Mouse (Mus musculus) MEL (cell line): ENCODE data around the gene Btbd16. TPM values are rescaled to one million over a fixed set of nuclear protein-coding genes. Genes with fewer than 3 reads are reported as not detected.

Source experiments
- DNase-seq: peaks from one replicate; pipeline ENCODE4 v3.0.0; 2011; ENCODE audit warnings: low read depth, low spot score
- H3K27ac ChIP-seq: 2 replicates; pipeline ENCODE4 v1.5.1; 2012; ENCODE audit warnings: low read depth, mild to moderate bottlenecking, control low read depth, low read length, moderate library complexity; ENCODE audit not compliant: control insufficient read depth
- H3K27me3 ChIP-seq, 2 experiments: fragments of 150-350 bp in 1 of 2; sonication (generic) in 1 of 2; 2 replicates each; pipeline ENCODE4 v1.6.1; 2012; ENCODE audit warnings: low read length in 2 of 2, mild to moderate bottlenecking in 2 of 2, improper control_type of control experiment in 1 of 2, moderate library complexity in 1 of 2; ENCODE audit not compliant: insufficient read depth in 2 of 2, control insufficient read depth in 1 of 2
- H3K36me3 ChIP-seq, 2 experiments: 2 replicates each; pipeline ENCODE4 v1.6.1; 2012 to 2014; ENCODE audit warnings: low read length in 2 of 2, improper control_type of control experiment in 1 of 2, inconsistent platforms in 1 of 2, mild to moderate bottlenecking in 1 of 2; ENCODE audit not compliant: insufficient read depth in 2 of 2, control insufficient read depth in 1 of 2
- H3K4me1 ChIP-seq, 2 experiments: fragments of 150-350 bp in 1 of 2; sonication (generic) in 1 of 2; 2 replicates each; pipeline ENCODE4 v1.6.1; 2012; ENCODE audit warnings: low read length in 2 of 2, improper control_type of control experiment in 1 of 2, mild to moderate bottlenecking in 1 of 2; ENCODE audit not compliant: insufficient read depth in 2 of 2, control insufficient read depth in 1 of 2
- H3K4me3 ChIP-seq, 2 experiments: fragments of 150-350 bp in 1 of 2; sonication (generic) in 1 of 2; 2 replicates each; pipeline ENCODE4 v1.5.1; 2012; ENCODE audit warnings: low read depth in 2 of 2, low read length in 2 of 2, mild to moderate bottlenecking in 2 of 2, moderate library complexity in 2 of 2, control low read depth in 1 of 2, improper control_type of control experiment in 1 of 2; ENCODE audit not compliant: control insufficient read depth in 1 of 2, insufficient read depth in 1 of 2
- H3K79me2 ChIP-seq: 2 replicates; pipeline ENCODE4 v1.6.1; 2012; ENCODE audit warnings: mild to moderate bottlenecking, low read length, moderate library complexity; ENCODE audit not compliant: control insufficient read depth, poor library complexity, insufficient read depth
- H3K9ac ChIP-seq: 2 replicates; pipeline ENCODE4 v1.6.1; 2012; ENCODE audit warnings: low read depth, mild to moderate bottlenecking, control low read depth, low read length, moderate library complexity; ENCODE audit not compliant: control insufficient read depth, poor library complexity, severe bottlenecking
- H3K9me3 ChIP-seq: fragments of 150-350 bp; sonication (generic); replicated peaks from 2 replicates; pipeline ENCODE4 v1.6.1; 2012; ENCODE audit warnings: mild to moderate bottlenecking, low read length, improper control_type of control experiment, moderate library complexity; ENCODE audit not compliant: insufficient read depth
- ETS1 ChIP-seq: IDR thresholded peaks from 2 replicates; pipeline ENCODE4 v1.6.1; 2012; ENCODE audit warnings: low read depth, mild to moderate bottlenecking, inconsistent platforms, low read length, improper control_type of control experiment, moderate library complexity
- GABPA ChIP-seq: IDR thresholded peaks from 2 replicates; pipeline ENCODE4 v1.6.1; 2012; ENCODE audit warnings: low read depth, mild to moderate bottlenecking, inconsistent platforms, low read length, improper control_type of control experiment, moderate library complexity
- JUND ChIP-seq: IDR thresholded peaks from 2 replicates; pipeline ENCODE4 v1.6.1; 2011; ENCODE audit warnings: low read depth, mild to moderate bottlenecking, improper control_type of control experiment, low read length
- KAT2A ChIP-seq: conservative IDR thresholded peaks from 2 replicates; pipeline ENCODE4 v1.6.1; 2012; ENCODE audit warnings: low read depth, low read length, improper control_type of control experiment, inconsistent platforms
- MAX ChIP-seq: IDR thresholded peaks from 2 replicates; pipeline ENCODE4 v1.6.1; 2011; ENCODE audit warnings: low read length, improper control_type of control experiment
- MAZ ChIP-seq: IDR thresholded peaks from 2 replicates; pipeline ENCODE4 v1.6.1; 2012; ENCODE audit warnings: low read depth, mild to moderate bottlenecking, inconsistent platforms, low read length, improper control_type of control experiment
- MXI1 ChIP-seq: IDR thresholded peaks from 2 replicates; pipeline ENCODE4 v1.6.1; 2011; ENCODE audit warnings: mild to moderate bottlenecking, low read depth, low read length, improper control_type of control experiment
- MYB ChIP-seq: IDR thresholded peaks from 2 replicates; pipeline ENCODE4 v1.6.1; 2011; ENCODE audit warnings: mild to moderate bottlenecking, low read depth, low read length, improper control_type of control experiment
- MYC ChIP-seq: IDR thresholded peaks from 2 replicates; pipeline ENCODE4 v1.6.1; 2011; ENCODE audit warnings: low read depth, mild to moderate bottlenecking, low read length, improper control_type of control experiment, moderate library complexity
- NELFE ChIP-seq: IDR thresholded peaks from 2 replicates; pipeline ENCODE4 v1.6.1; 2011; ENCODE audit warnings: low read depth, low read length, improper control_type of control experiment
- POLR2A ChIP-seq, 2 experiments: IDR thresholded peaks; 2 replicates each; pipeline ENCODE4 v1.6.1; 2011 to 2012; ENCODE audit warnings: low read length in 2 of 2, mild to moderate bottlenecking in 2 of 2, control low read depth in 1 of 2, improper control_type of control experiment in 1 of 2, low read depth in 1 of 2, moderate library complexity in 1 of 2; ENCODE audit not compliant: control insufficient read depth in 1 of 2, insufficient read depth in 1 of 2, poor library complexity in 1 of 2
- POLR2AphosphoS2 ChIP-seq: IDR thresholded peaks from 2 replicates; pipeline ENCODE4 v1.6.1; 2011; ENCODE audit warnings: low read length, improper control_type of control experiment
- POLR2AphosphoS5 ChIP-seq: IDR thresholded peaks from 2 replicates; pipeline ENCODE4 v1.6.1; 2012; ENCODE audit warnings: low read depth, borderline replicate concordance, mild to moderate bottlenecking, inconsistent platforms, low read length, moderate library complexity, mixed read lengths
- RAD21 ChIP-seq: IDR thresholded peaks from 2 replicates; pipeline ENCODE4 v1.6.1; 2011; ENCODE audit warnings: mild to moderate bottlenecking, low read depth, low read length, improper control_type of control experiment
- SMC3 ChIP-seq: IDR thresholded peaks from 2 replicates; pipeline ENCODE4 v1.6.1; 2011; ENCODE audit warnings: low read depth, low read length, improper control_type of control experiment
- TAL1 ChIP-seq: IDR thresholded peaks from 2 replicates; pipeline ENCODE4 v1.6.1; 2012; ENCODE audit warnings: mild to moderate bottlenecking, inconsistent platforms, low read length, moderate library complexity, mixed read lengths
- TCF12 ChIP-seq: IDR thresholded peaks from 2 replicates; pipeline ENCODE4 v1.6.1; 2014; ENCODE audit warnings: low read depth, mild to moderate bottlenecking, inconsistent platforms, low read length, improper control_type of control experiment, moderate library complexity
- USF2 ChIP-seq, 2 experiments: IDR thresholded peaks; 2 replicates each; pipeline ENCODE4 v1.6.1; 2011 to 2012; ENCODE audit warnings: improper control_type of control experiment in 2 of 2, low read length in 2 of 2, borderline replicate concordance in 1 of 2, inconsistent platforms in 1 of 2, low read depth in 1 of 2, mild to moderate bottlenecking in 1 of 2; ENCODE audit not compliant: insufficient read depth in 1 of 2
- ZC3H11A ChIP-seq: IDR thresholded peaks from 2 replicates; pipeline ENCODE4 v1.6.1; 2012; ENCODE audit warnings: low read depth, mild to moderate bottlenecking, inconsistent platforms, low read length, improper control_type of control experiment
- ZMIZ1 ChIP-seq: IDR thresholded peaks from 2 replicates; pipeline ENCODE4 v1.6.1; 2012; ENCODE audit warnings: low read depth, mild to moderate bottlenecking, inconsistent platforms, low read length, improper control_type of control experiment, moderate library complexity
- polyA plus RNA-seq, 2 experiments: library from polyadenylated mRNA; stranded (reverse) in 1 of 2; unstranded in 1 of 2; fragments of >175 nt in 1 of 2; fragments of >200 nt in 1 of 2; gene quantifications; 2 replicates each; pipeline versions ENCODE4 v1.2.1 to v1.2.4; 2012; ENCODE audit warnings: low replicate concordance in 2 of 2, low read depth in 1 of 2; ENCODE audit not compliant: insufficient read length in 2 of 2, insufficient read depth in 1 of 2, missing spikeins in 1 of 2
- total RNA-seq: library from RNA; depleted of rRNA; stranded (reverse); fragments of 300-350 nt; gene quantifications from 2 replicates; pipeline ENCODE4 v1.2.3, GENCODE M21; 2012

The Btbd16 gene
- total and polyA plus RNA-seq, 3 experiments: 0.71 to 0.89 TPM; not detected in 1

DNA sequence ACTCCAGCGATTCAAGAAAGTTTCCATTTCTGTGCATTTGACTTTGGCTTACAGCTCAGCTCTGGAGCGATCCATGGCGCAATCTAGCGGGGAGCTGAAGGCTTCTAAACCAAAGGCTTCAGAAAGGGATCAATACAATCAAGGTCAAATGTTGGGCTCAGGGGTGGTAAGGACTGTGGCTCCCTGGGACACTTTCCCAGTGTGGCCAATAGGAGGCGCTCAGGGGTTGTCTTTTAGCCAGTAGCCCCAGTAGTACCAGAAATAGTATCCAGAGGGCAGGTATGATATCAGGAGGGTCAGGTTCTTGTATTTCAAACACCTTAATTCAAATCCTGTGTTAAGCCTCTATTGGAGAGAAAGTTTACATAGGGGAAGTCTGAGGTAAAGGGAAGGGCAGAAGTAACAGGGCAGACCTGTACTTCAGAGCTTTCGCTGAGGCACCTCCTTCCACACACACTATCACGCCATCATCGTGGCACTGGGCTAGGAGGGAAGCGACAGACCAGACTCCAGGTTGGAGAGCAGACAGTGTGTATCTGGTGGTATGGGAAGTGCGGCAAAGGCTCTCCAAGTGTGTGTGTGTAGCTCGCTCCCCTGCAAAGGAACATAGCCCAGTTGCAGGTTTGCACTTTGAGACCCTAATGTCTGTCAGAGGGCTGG, 568 bp upstream of the Btbd16 start (continued):
- TF ChIP-seq ZMIZ1 (no peak), MXI1 (no peak), RAD21 (peak; percentile 76), MYC (no peak), KAT2A (no peak), MYB (no peak)

DNA sequence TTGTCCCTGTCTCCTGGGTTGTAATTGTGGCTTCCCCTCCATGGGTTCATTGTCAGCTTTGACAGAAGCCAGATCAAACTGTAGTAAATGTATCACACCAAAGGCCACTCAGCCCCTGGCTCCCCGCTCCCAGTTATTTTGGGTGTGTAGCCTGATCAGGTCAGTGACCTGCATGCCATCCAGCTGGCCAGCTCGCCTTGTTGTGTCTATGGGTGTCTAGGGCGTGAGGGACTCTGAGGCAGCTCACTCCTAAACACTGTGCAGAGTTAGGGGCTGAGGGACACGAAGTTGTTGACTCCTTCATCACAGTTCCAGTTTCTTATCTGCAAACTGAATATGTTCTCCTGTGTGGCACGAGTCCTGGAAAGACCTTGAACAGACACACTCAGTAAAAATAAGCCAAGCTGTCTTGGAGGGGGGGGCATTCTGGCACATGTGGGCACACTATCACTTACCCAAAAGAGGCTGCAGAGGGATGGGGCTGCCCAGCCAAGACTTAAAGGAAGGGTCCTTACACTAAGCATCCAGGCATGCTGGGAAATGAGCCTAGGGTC, 7.1 kb downstream of the Btbd16 start:
- H3K27me3 ChIP-seq: no peaks in the 10 kb centered on the region
- no peaks in the 10 kb centered on the region for H3K4me1 ChIP-seq
- no peaks in the 10 kb centered on the region for H3K36me3 ChIP-seq
- DNase-seq: no peak
- H3K9me3 ChIP-seq: no peaks in the 10 kb centered on the region
- no peaks in the 10 kb centered on the region for H3K79me2 ChIP-seq
- no peak overlapping the region for H3K4me3 ChIP-seq
- TF ChIP-seq TCF12: no peak
- no peak overlapping the region for H3K9ac ChIP-seq
- no peak overlapping the region for H3K27ac ChIP-seq

DNA sequence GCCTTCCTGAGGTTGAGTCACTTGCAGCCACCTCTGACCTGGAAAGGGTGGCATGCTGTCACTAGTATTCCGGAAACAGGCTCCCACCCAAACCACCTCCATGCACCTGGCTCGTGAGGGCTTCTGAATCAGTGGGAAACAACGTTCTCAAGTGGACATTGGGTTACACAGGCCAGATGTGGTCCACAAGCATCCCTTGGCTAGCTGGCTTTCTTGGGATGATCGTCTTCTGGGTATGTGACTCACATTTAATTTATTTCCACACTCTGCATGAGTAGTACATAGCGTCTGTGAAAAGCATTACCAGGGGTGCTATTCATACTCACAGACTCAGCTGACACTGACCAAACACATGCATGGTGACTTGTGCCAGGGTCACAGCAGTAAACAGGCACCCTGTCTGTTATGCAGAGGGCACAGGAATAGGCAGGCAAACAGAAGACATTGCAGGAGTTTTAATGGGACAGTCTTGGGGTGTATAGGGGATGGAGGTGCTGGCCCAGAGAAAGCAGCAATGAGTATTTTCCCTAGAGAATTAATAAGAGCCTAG, 8.7 kb downstream of the Btbd16 start:
- no peak for TF ChIP-seq TAL1
- TF ChIP-seq POLR2AphosphoS2: no peak
- no peak for TF ChIP-seq MAX
- no peak for TF ChIP-seq NELFE
- no peak for TF ChIP-seq POLR2A (IDR thresholded peaks at IDR 0.05; ENCODE audit: control insufficient read depth in 1 of 2, insufficient read depth in 1 of 2, low read depth in 1 of 2, low read length in 2 of 2, poor library complexity in 1 of 2)
- TF ChIP-seq SMC3: no peak
- no peak for TF ChIP-seq GABPA
- TF ChIP-seq ETS1: no peak
- no peak for TF ChIP-seq ZC3H11A
- TF ChIP-seq JUND: no peak
- no peak for TF ChIP-seq MXI1
- no peak for TF ChIP-seq USF2 (IDR thresholded peaks at IDR 0.05; ENCODE audit: borderline replicate concordance in 1 of 2, insufficient read depth in 1 of 2, low read depth in 1 of 2, low read length in 2 of 2)
- TF ChIP-seq RAD21: no peak
- TF ChIP-seq POLR2AphosphoS5: no peak
- no peak for TF ChIP-seq MAZ
- Histone ChIP-seq H3K4me1 (no peaks in the 10 kb centered on the region), H3K9me3 (no peaks in the 10 kb centered on the region), H3K27ac (no peak overlapping the region), H3K4me3 (no peak overlapping the region), H3K9ac (no peak overlapping the region), H3K79me2 (no peaks in the 10 kb centered on the region), H3K27me3 (no peaks in the 10 kb centered on the region), H3K36me3 (no peaks in the 10 kb centered on the region)
- no peak for DNase-seq
